Mouse (Mus musculus) natural killer cell, adult 2 months (primary cell): Measurements from ENCODE around the gene Scaf11.
"Not testable (repeated sequence)": the region's sequence is repeated elsewhere in the genome, so short reads cannot be mapped to it uniquely, and the experiment has no call there.

Experiments used
- DNase-seq, 2 experiments: peaks; one replicate each; pipeline ENCODE4 v3.0.0; 2022; ENCODE audit warnings: low spot score in 2 of 2

The Scaf11 gene

DNA sequence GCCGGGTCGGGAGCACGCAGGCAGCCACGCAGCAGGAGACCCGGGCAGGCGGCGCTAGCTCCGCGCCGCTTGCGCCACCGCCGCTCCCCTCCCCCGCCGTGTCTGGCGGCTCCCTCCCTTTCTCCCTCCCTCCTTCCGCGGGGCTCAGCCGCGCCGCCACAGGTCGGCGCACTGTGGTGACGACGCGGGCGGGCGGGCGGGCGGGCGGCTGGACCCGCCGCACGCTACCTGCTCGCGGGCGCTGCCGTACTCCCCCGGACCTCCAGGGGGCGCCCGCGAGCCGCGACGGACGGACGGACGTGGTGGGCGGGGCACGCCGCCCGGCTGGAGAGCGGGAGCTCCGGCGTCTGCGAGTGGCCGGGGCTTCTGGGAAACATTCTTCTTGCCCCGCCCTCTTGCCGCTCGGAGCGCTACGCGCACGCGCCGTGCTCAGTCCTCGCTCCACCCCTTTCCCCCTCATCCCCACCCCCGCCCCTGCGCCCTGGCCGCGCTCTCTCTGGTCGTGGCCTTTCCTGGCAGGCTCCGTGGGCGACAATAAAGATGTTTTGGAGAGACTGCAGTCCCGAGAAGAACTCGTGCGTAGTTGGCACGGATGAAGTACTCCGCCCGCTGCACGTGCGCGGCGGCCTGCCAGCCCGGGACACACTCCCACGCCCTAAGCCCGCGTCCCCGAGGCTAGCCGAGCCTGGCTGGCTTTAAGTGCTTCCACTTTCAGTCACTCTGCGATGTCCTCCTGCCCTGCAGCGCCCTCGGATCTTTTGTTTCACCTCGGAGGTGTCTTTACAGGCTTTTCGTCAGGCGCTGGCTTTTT lies at the start of gene Scaf11:
TSS of gene Scaf11 (minus strand) at position 114 of the 811 bp plus-strand sequence.
- peak; percentile 92 to 96 for DNase-seq

DNA sequence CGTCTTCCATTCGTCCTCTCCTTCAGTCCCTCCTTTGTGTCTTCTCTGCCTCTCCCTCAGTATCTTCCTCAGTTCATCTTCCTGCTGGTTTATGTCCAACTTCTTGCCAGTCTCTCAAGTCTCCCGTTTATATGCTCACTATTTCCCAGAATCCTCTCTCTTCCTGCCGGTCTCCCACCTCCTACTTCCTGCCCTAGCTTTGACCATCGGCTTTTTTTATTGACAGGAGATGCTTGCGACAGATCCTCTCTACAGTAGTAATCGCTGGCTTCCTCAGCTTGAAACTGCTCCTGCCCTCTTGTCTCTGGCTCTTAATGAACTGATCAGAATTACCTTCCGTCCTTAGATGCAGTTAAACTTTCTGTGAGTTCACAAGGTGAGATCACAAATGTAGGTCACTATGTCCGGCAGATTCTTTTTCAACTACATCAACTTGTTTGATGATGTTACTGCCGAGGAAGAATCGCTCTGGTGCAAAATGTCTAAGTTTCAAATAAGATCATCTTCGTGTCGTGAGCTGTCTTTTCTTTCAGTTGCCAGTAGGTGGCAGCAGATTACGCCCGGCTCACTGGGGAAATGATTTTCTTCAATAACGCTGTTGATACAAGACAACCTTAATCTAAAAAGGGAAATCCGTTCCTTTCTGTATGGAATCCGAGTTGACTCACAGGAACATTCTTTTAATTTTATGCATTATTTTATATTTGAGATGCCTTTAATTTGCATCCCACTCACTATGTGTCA lies 46.6 kb upstream of the Scaf11 start:
- peak; percentile 52 to 65 for DNase-seq

DNA sequence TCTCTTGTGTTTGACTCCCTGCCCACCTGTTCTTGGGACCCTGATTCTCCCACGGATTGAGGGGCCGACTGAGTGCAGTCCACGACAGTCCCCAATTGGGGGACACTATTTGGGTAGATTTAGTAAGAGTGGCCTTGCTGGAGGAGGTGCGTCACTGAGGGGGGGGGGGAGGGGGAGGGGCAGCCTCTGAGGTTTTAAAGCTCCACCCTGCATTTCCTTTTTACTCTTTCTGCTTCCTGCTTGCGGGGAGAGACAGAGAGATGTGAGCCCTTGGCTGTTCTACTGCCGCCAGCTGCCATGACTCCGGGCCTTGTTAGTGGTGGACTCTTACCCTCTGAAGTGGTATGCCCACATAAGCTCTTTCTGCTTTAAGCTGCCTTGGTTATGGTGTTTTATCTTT lies 37.0 kb upstream of the Scaf11 start:
- peak; percentile 62 to 63 for DNase-seq

DNA sequence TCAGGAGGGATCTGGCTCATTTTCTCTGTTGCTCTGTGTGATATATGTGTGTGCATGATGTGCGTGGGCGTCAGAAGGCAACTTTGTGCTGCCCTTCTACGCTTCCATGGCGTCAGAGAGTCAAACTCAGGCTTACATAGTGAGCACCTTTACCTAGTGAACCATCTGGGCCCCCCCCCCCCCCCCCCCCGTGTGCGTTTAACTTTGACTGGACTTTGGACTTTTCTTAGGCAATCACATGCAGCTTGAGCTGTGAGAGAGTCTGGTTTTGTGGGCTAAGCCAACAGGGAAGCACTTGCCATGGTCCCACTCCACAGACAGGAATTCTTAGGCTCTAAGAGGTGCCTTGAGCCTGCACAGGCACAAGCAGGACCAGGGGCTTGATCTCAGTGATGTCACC lies 33.6 kb upstream of the Scaf11 start:
- DNase-seq, result no peak

DNA sequence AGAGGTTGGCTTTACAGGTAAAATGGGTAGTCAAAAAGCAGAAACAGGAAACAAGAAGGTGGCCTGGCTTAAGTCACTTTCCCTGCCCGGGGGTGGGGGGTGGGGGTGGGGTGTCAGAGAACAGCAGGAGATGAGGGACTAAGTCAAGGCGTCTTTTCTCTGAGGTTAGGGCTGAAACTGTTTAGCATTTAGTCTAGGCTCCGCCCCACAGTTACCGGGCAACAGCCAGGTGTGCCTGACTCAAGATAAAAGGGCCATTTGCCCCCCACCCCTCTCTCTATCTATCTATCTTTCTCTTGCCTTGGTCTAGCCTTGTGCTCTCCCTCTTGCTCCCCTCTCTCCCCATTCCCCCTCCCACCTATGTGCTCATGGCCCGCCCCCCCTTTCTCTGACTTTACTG lies 32.9 kb upstream of the Scaf11 start:
- DNase-seq, result peak in 1 of 2 experiments; percentile 10

DNA sequence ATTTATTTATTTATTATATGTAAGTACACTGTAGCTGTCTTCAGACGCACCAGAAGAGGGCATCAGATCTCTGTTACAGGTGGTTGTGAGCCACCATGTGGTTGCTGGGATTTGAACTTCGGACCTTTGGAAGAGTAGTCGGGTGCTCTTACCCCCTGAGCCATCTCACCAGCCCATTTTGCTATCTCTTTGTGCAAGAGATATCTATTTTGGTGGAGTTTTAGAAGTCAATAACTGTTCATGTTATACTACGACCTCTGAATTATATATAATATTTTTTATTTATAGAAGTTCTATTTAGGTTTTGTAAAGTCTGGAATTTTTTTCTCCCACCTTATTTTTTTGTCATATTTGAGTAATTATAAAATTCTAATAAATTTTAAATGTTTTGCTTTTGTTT lies 32.3 kb upstream of the Scaf11 start:
- not testable (repeated sequence) for DNase-seq

DNA sequence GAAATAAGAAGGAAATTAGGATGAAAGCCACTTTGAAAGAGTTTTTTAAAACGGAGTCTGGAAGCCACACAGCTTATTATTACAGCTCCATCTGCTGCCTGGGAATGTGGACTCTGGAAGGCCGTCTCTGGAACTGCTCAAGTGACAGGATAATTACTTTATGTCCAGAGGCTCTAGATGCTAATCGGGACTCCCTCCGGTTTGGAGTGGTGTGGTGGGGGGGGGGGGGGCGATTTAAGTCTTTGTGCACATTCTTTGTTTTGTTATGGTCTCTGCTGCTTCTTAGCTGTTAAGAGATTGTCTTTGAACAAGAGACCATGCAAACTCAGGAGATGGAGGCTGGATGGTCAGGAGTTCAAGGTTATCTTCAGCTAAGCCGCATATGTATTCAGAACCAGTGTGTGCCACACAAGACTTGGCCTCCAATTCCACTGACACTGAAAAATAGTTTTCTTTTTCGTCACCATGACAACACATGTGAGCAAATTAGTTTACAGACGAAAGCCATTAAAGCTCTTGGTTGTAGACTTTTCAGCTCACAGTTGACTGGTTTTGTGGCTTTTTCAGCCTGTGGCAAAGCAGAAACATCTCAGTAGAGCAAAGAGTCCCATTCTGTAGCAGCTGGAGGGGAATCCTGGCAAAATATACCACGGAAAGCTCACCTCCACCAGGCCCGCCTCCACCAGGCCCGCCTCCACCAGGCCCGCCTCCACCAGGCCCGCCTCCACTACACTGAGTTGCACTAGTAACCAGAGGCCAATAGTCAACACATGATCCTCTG lies 31.4 kb upstream of the Scaf11 start:
- peak in 1 of 2 experiments; percentile 66 for DNase-seq

DNA sequence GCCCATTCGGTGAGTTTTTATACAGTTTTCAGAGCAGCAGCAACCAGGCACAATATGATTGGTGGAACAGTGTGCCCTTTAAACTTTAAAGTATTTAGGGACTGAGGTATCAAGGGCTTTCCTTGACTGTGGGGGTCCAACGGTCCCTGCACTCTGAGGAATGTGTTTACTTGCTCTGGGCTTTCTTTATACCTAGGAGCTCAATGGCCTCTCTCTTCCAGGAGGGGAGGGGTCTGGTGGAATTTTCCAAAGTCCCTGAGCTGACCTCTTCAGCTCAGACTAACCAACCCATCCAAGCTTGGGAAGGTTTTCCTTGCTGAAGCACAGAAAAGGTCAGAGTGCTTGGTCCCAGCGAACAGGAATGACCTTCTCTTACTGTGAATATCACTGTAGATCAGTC lies 30.8 kb upstream of the Scaf11 start:
- DNase-seq, result no peak

DNA sequence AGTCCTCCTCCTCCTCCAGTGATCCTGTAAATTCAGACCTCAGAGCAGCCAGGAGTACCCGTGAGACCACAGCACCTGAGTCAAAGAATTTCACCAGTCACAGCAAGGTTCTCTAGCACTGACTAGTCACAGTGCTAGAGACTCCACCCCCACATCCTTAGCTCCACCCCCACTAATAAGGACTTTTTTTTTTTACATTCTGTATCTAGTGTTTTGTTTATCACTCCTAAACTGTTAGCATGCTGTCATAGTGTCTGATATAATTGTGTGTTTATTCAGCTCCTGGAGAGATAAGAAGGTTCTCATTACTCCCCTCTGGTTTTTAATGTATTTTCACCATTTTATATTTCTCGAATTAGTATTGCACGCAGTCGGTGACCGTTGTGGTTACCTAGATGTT lies 29.5 kb upstream of the Scaf11 start:
- DNase-seq, result no peak

DNA sequence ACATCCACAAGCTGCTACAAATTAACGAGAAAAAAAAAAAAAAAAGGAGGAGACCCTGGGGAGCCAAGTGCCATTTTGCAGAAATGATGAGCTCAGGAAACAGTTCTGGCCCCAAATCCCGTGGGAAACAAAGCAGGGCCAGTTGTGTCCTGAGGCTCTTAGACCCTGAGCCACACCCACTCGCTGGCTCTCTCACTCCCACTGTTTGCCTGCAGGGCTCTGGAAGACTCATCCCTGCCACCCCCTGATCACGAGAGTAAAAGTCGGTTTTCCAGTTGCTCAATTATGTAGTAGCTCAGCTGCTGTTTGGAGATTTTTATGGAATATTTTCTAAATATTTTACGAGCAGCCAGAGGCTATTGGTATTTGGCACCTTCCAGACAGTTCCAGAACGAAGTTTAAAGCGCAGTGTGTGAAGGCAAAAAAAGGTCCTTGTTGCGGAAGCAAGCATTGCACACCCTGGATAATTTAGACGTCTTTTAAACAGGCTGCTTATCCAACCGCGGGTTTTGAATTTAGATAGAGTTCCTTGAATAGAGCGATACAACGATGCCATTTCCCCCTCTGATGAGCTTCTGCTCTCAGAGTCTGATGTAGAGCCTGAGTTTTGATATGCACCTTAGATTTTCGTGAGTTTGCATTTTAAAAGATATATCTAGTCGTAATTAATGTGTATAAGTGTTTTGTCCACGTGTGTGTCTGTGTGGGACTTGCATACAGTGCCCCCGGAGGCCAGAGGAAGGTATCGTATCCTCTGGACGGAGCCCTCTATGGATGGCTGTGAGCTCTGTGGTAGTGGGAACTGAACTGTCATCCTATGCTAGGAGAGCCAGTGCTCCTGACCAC lies 28.5 kb upstream of the Scaf11 start:
- DNase-seq, result peak in 1 of 2 experiments; percentile 16

DNA sequence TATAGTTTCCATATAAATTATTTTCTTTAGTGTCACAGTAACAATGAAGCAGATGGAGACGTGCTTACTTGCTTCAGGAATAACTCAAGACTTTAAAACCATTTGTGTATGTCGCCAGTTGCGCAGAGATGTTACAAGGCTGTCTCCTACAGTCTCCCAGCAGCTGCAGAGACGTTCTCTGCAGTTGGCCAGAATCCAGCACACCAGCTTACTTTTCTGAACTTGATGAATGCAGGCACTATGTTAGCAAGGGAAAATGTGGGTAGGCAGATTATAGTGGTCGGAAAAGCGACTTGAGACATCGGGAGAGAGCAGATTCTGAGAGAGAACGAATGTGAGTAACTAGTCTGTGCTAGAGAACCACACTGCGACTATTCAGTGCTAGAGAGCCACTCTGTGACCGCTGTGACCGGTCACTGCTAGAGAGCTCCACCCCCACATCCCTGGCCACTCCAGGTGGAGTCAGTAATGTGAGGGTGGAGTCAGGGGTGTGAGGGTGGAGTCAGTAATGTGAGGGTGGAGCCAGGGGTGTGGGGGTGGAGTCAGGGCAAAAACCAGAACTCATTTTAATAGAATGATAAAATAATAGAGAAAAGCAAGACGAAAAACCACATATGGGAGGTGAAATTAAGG lies 26.5 kb upstream of the Scaf11 start:
- no peak for DNase-seq

DNA sequence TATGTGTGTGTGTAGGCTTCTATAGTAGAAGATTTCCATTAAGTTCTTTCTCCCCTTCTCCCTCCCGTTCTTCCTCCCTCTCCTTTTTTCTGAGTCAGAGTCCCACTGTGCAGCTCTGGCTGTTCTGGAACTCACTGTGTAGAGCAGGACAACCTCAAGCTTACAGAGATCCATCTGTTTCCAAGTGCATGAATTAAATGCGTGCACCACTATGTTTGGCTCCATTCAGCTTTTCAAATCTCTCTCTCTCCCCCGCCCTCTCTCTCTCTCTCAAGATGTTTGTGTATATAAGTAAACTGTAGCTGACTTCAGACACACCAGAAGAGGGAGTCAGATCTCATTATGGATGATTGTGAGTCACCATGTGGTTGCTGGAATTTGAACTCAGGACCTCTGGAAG lies 20.2 kb upstream of the Scaf11 start:
- DNase-seq, result no peak

DNA sequence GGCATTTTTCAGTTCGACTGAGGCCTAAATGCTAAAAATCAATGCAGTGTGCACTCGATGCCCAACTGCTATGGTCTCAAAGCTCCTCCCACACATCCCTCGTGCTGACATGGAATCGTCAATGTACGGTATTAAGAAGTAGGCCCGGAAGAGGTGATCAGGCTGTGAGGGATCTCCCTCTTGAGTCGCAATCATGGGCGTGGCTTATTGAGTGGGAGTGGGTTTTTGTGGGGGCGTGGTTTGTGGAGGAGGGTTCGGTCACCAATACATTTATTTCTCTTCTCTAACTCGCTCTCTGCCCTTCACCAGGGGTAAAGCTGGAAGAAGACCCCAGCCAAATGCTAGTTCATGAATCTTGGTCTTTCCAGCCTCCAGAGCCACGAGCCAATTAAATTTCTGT lies 17.4 kb upstream of the Scaf11 start:
- no peak for DNase-seq

DNA sequence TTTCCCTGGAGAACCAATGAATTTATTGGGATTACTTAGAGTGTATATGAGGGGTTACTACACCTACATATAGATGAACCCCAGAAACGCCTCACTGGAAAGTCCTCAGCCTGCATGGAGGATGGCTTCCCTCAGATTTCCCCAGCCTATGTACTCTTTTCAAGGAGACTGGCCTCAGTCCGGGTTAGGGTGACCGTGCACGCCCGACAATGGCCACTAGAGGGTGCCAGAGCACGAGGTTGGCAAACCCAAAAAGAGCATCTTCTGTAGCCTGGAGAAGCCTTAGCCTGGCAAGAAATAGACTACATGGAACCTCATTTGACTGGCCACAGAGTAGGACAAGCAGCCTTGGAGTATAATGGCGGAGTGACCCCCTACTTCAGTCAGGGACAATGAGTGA lies 15.7 kb upstream of the Scaf11 start:
- peak; percentile 73 to 88 for DNase-seq

DNA sequence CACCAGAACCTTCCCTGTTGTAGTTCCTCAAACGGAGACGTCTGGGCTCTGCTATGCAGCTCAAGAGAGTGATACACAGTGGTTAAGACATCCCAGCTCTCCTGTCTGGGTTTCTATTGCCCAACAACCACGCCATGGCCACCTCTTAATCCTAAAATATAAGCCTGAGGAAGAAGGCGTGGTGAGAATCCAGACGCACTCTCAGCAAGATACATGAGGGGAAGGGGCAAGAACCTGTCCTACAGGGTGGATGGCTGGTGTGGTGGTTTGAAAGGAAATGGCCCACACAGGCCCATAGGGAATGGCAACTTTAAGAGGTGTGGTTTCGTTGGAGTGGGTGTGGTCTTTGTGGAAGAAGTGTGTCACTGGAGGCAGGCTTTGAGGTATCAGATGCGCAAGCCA lies 14.9 kb upstream of the Scaf11 start:
- DNase-seq, result peak in 1 of 2 experiments; percentile 52

DNA sequence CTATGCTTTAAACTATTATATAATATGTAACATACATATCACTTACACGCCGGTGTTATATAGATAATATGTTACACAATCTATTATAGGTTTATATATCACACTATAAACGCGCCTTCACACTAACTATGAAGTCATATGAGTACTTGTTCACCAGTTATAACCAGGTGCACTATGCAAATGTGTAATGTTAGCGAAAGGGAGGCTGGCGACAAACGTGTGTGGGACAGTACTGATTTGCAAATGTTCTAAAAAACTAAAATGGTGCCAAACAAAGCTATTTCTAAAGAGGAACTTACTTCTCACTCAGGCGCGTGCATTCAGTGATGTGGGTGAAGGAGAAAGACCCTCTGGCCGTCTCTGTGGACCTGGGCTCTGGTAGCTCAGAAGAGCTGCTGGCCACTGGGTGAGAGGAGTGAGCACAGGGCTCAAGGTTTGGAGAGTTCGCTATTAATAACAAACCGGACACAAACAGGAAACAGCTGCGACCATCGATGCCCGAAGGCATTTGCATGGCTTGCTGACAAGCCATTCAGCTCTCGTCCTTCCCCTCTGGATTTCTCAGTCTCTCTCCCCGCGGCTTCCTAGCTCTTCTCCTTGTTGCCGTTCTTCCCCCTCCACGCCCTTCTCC lies 13.8 kb upstream of the Scaf11 start:
- peak in 1 of 2 experiments; percentile 83 for DNase-seq

DNA sequence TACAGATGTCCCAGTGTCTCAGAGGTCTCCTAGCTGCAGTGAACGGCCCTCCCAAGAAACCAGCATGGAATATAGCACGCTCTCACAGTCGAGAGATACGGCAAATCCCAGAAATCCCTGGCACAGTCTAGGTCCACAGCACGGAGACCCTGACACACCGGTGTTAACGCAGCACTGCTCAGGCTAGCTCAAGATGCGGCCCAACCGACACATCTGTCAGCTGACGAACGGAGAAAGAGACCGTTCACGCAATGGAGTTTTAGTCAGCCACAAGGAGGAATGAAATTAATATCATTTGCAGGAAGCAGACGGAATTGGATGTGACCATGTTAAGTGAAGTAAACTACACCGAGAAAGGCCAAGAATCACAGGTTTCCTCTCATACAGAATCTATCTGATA lies 13.3 kb upstream of the Scaf11 start:
- peak in 1 of 2 experiments; percentile 17 for DNase-seq

DNA sequence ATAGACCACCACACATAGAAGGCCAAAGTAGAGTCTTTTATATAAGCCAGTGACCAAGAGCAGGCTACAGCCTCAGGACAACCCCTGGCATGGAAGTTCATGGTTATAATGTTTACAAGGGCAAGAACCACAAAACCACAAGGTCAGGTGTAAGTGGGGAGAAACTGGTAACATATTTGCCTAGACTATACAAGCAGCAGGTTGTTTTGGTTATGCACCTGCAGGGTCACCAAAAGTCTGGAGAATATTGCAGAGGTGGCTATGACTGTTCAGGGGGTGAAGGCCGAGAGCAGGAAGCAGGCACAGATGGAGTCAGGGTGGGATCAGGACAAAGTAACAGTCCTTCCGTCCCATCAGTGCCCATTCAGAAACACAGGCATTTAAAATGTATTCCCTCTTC lies 7.7 kb upstream of the Scaf11 start:
- DNase-seq, result peak in 1 of 2 experiments; percentile 38

DNA sequence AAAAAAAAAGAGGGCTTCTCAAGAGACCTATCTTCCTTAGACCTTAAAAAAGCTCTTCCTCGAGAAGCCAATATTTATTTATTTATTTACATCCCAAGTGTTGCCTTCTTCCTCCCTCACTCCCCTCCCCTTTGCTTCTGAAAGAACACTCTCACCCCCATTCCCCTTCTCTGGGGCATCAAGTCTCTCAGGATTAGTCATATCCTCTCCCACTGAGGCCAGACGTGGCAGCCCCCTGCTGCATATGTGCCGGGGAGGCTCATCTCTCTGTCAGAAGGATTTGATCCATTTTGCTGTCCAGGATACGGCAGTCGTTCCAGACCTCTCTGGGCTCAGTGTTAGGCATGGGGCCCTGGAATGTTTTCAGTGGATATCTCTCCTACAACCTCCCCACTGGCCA lies 7.2 kb upstream of the Scaf11 start:
- no peak for DNase-seq

DNA sequence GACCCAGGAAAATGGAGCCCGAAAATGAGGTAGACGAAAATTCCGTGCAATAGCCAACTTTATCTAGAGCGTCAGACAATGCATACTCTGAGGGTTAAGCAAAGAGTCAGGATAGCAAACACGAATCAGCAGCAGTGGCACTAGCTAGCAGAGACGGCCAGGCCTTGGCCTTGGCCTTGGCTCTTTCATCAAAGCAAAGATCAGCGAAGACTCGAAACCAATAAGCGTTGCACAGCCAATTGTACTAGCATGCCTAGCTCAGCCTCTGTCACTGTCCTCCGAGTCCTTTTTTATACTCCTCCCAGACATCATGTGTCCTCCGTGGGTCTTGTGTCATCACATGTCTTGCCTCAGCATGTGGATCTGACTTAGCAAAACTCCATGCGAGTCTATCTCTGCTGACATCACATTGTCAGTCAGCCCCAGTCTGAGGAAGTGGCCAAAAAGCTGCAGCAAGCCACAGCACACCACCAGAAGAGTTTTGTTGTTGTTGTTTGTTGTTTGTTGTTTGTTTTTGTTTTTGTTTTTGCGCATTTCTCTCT lies 5.8 kb upstream of the Scaf11 start:
- no peak for DNase-seq
